Mouse (Mus musculus) B cell, adult 67 days (primary cell): ENCODE results near the gene Appl1. TPM values are rescaled to one million over a fixed set of nuclear protein-coding genes. Genes with fewer than 3 reads are reported as not detected.

Experiments
- total RNA-seq, 2 experiments: library from RNA; stranded (reverse); gene quantifications; 4 replicates each; pipeline ENCODE4 v1.2.4; 2023

The Appl1 gene
- 10 to 100 TPM; 41.9 to 44.2 TPM for total RNA-seq

DNA sequence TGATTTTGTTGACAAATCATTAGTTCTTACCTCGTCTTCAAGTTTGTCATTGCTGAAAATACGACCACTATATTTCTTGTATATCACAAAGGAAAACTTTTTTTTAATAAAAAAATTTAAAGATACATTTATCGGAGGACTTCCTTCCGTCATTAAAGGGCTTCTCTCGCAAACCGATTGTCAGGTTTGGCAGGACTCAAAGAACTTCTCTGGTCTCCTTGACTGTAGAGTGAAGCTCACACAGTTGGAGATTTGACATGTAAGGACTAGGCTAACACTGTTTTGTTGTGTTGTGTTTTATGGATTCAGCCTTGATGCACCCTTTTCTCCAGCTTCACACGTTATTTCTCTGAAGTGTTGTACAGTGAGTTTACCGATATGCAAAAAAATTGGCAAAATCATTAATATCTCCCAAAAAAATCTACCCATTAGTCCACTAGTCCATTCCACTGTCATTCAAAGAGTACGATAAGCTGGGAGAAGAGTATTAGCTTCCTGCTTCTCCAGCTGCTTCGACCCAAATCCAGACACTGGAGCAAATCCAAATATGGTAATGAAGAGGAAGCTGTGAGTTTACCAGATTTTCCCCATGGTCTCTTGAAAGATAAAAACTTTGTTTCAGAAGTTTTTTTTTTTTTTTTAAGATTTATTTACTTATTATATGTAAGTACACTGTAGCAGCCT, at the start of gene Appl1:
Gene Appl1 (minus strand): TSS at position 127 of the 684 bp plus-strand sequence.

DNA sequence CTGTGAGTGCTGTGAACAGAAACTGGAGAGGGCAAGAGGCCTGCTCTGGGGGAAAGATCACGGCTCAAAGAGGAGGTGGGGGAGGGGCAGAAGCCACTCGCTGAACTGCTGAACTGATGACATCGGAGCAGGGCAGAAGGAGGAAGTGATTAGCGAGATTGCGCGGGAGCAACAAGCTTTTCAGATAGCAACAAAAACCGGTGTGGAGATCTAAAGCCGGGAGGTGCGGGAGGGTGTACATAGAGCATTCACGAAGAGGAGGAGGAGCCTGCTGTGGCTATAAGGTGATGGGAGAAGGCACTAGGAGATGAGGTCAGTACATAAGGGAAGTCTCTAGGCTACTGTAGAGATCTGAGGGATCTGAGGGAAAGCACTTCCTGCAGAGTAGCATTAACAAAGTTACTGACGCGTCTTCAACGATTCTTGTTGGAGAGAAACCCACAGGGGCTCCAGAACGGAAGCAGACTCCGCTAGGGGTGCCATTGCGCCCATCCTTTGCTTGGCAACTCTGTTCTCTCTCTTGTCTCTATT, 23.2 kb upstream of the Appl1 start, which contains the start of gene Hesx1:
Gene Hesx1 (plus strand): TSS at position 206 of the 531 bp plus-strand sequence.

DNA sequence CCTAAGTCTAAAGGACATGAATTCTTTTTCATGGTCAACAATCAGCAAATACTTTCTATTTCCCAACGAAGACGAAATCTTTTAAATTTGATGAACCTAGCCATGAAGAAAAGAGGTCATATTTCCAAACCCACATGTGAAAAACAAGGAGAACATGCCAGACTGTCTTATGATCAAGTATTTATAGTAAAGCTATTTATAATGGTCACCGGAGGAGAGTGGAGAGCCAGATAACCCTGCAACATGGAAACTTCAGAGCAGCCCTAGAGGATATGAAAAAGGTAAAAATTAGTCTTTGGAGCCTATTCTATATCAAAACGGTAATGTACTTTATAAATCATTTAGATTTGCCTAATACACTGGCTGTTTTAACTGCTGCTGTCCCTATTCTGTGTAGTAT, 76.6 kb downstream of the Appl1 start, which contains the start of gene Asb14:
Gene Asb14 (plus strand): TSS at position 166 of the 400 bp plus-strand sequence.

Other genes with a start within 250 kb of the Appl1 start
- not detected for gene Asb14, start 76.7 kb downstream of the Appl1 start, total RNA-seq
- under 1 TPM; 0.80 to 0.96 TPM for gene Hesx1, start 23.2 kb upstream of the Appl1 start, total RNA-seq
- 1 to 10 TPM; 3.8 to 4.3 TPM for gene Il17rd, start 67.7 kb upstream of the Appl1 start, total RNA-seq
- 100 to 1,000 TPM; 117 to 161 TPM for gene Arhgef3, start 143.7 kb upstream of the Appl1 start, total RNA-seq